11 mouse cellular contexts compared by ENCODE assay signal in genomic region chr9:84107045-84107813, GRCm38 (mm10).
A peak's percentile ranks its signal among the peaks of the same experiment; 100 is the strongest.
DNase-seq lines count a peak whose midpoint lies in the region; ATAC-seq lines count a peak whose summit lies in the region.
"Had no signal": no experiment of that assay in that cellular context is flagged by ENCODE, and none has a peak within 500 bp of the region (broad histone marks: within the 10 kb centered on the region; RNA-seq: fewer than 3 reads in every experiment).

No protein-coding gene starts in this region.

- H3K4me2 ChIP-seq in kidney, embryonic 15.5 days = peak overlapping the region; percentile 41
- peak overlapping the region; percentile 30 for H3K4me2 ChIP-seq in limb, embryonic 15.5 days
- H3K4me2 ChIP-seq: hindbrain, embryonic 12.5 days; midbrain, embryonic 12.5 days had no signal

- H3K36me3 ChIP-seq in kidney, embryonic 15.5 days = no peaks in the 10 kb centered on the region
- no peaks in the 10 kb centered on the region for H3K36me3 ChIP-seq in limb, embryonic 15.5 days
- H3K36me3 ChIP-seq: hindbrain, embryonic 12.5 days; midbrain, embryonic 12.5 days had no signal

- no peak overlapping the region for H3K9ac ChIP-seq in kidney, embryonic 15.5 days
- H3K9ac ChIP-seq in limb, embryonic 15.5 days = no peak overlapping the region
- H3K9ac ChIP-seq: hindbrain, embryonic 12.5 days; midbrain, embryonic 12.5 days had no signal

- H3K9me3 ChIP-seq in kidney, embryonic 15.5 days (replicated peaks) = no peaks in the 10 kb centered on the region
- H3K9me3 ChIP-seq in limb, embryonic 15.5 days = no peaks in the 10 kb centered on the region
- H3K9me3 ChIP-seq: hindbrain, embryonic 12.5 days; midbrain, embryonic 12.5 days had no signal

- H3K4me3 ChIP-seq in kidney, embryonic 15.5 days (replicated peaks) = 0 out of 2 replicates have a peak overlapping the region, but pooled peaks have one; percentile 8
- H3K4me3 ChIP-seq in limb, embryonic 15.5 days = peak overlapping the region; percentile 14
- H3K4me3 ChIP-seq: hindbrain, embryonic 12.5 days; midbrain, embryonic 12.5 days had no signal

- H3K4me1 ChIP-seq in kidney, embryonic 15.5 days = peaks cover 21% of the 10 kb centered on the region
- H3K4me1 ChIP-seq in limb, embryonic 15.5 days = peaks cover 20% of the 10 kb centered on the region; the same call in 1 of the 2 replicates

- WGBS in kidney, embryonic 15.5 days = 39% methylated on average over 20 of the region's 20 CpGs
- WGBS in limb, embryonic 15.5 days = 38% methylated on average over 20 of the region's 20 CpGs

- DNase-seq in cerebellum, postnatal 14 days = peak; percentile 35 to 40
- no peak for DNase-seq in cerebellum, adult 11-12 months
- no peak for DNase-seq in kidney, adult 8-10 months
- peak; percentile 38 for DNase-seq in adrenal gland, postnatal 10 days
- DNase-seq in retina, postnatal 1 day = no peak
- no peak for DNase-seq in gastrocnemius, postnatal 36 days
- DNase-seq: right cerebral cortex, postnatal 14 days had no signal

- peak; percentile 52; the same call in 1 of the 2 replicates for ATAC-seq in kidney, embryonic 15.5 days (replicated peaks; ENCODE audit: low FRiP score)
- ATAC-seq in limb, embryonic 15.5 days (ENCODE audit: insufficient number of reproducible peaks, low FRiP score, low TSS enrichment, low read depth) = no peak

- no peak overlapping the region for H3K27ac ChIP-seq in kidney, embryonic 15.5 days
- H3K27ac ChIP-seq in limb, embryonic 15.5 days = peak overlapping the region; percentile 75
- H3K27ac ChIP-seq: hindbrain, embryonic 12.5 days; midbrain, embryonic 12.5 days had no signal

- no peaks in the 10 kb centered on the region for H3K27me3 ChIP-seq in kidney, embryonic 15.5 days
- H3K27me3 ChIP-seq in limb, embryonic 15.5 days = no peaks in the 10 kb centered on the region
- H3K27me3 ChIP-seq: hindbrain, embryonic 12.5 days; midbrain, embryonic 12.5 days had no signal

- intact Hi-C loops in gastrocnemius, postnatal 36 days (cut with DNase I) = no loop called here

Comparison
In these comparisons a context has a peak if more than half of its experiments do, and no peak if none do; other contexts are left out.
1. DNase-seq: peak in cerebellum, postnatal 14 days (2 of 2) and adrenal gland, postnatal 10 days (single experiment); none in cerebellum, adult 11-12 months (single experiment), kidney, adult 8-10 months (0 of 2), retina, postnatal 1 day (single experiment) and gastrocnemius, postnatal 36 days (0 of 2).